Mouse (Mus musculus): Measurements from ENCODE around the gene Lgsn.

DNA sequence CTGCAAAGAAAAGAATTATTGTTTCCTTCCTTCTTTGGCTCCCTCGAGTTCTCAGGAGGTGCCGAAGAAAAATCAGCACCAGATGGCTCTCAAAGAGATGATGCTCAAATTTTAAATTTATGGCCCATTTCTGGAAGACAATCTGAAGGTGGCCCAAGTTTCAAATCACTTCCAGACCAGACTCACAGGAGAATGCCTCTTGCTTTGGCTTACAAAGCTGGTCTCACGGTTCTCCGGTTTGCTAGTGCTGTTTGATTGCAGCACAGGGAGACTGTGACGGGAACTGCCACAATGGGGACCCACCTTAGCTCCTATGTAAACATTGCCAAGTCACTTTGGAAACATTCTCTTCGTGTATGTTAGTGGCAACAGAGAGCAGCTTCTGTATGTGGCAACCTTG, 26.5 kb upstream of the Lgsn start:
- TF ChIP-seq CTCF (conservative IDR thresholded peaks at IDR 0.05; ENCODE audit: insufficient read depth, insufficient read length, low read depth, low read length) (no peak), POLR2A (IDR thresholded peaks at IDR 0.05; ENCODE audit: low read depth, low read length) (no peak)
